Mouse (Mus musculus) limb, embryonic 15.5 days (tissue): ENCODE data around the gene Nav1. TPM values are rescaled to one million over a fixed set of nuclear protein-coding genes. Genes with fewer than 3 reads are reported as not detected.

Experiments
- ATAC-seq: fragments of 200-750 bp; cut with Nextera tagmentation; 2 replicates; pipeline ENCODE4 v1.8.0; 2017; ENCODE audit warnings: low read depth, moderate TSS enrichment; ENCODE audit not compliant: insufficient number of reproducible peaks, low FRiP score, low TSS enrichment
- H3K27ac ChIP-seq: fragments of 300-500 bp; sonication (generic); 2 replicates; pipeline ENCODE4 v1.5.1; 2015; ENCODE audit warnings: moderate library complexity, mild to moderate bottlenecking, inconsistent platforms
- H3K27me3 ChIP-seq: fragments of 300-500 bp; sonication (generic); 2 replicates; pipeline ENCODE4 v1.6.1; 2015; ENCODE audit warnings: inconsistent platforms
- H3K36me3 ChIP-seq: fragments of 300-500 bp; sonication (generic); 2 replicates; pipeline ENCODE4 v1.6.1; 2015; ENCODE audit warnings: inconsistent platforms
- H3K4me1 ChIP-seq: fragments of 300-500 bp; sonication (generic); 2 replicates; pipeline ENCODE4 v1.6.1; 2015; ENCODE audit warnings: inconsistent platforms
- H3K4me2 ChIP-seq: fragments of 300-500 bp; sonication (generic); 2 replicates; pipeline ENCODE4 v1.6.1; 2015; ENCODE audit warnings: mild to moderate bottlenecking, inconsistent platforms
- H3K4me3 ChIP-seq: fragments of 300-500 bp; sonication (generic); 2 replicates; pipeline ENCODE4 v1.5.1; 2015; ENCODE audit warnings: mild to moderate bottlenecking, inconsistent platforms
- H3K9ac ChIP-seq: fragments of 300-500 bp; sonication (generic); 2 replicates; pipeline ENCODE4 v1.6.1; 2015; ENCODE audit warnings: inconsistent platforms
- H3K9me3 ChIP-seq: fragments of 300-500 bp; sonication (generic); 2 replicates; pipeline ENCODE4 v1.6.1; 2016; ENCODE audit warnings: inconsistent platforms
- WGBS: fragments of 180-500 bp; shearing (Covaris S2); methylation state at CpG from one replicate; pipeline ENCODE4 v1.1.7; 2015; 5-methylcytosine and 5-hydroxymethylcytosine counted together
- polyA plus RNA-seq: library from polyadenylated mRNA; unstranded; fragments of >200 nt; fragmentation: Nextera tagmentation; extraction: Ambion mirVana; gene quantifications from 2 replicates; pipeline ENCODE4 v1.2.1, GENCODE M21; 2015

The Nav1 gene
- polyA plus RNA-seq, 1 experiment from 2014 or later: 10.4 TPM

- ATAC-seq: no peak
- H3K4me2 ChIP-seq: no peak overlapping the region
- WGBS: 16% methylated on average over 20 of the region's 20 CpGs
- no peak overlapping the region for H3K9ac ChIP-seq
- H3K4me1 ChIP-seq: peaks cover 12% of the 10 kb centered on the region; the same call in 1 of the 2 replicates
- no peaks in the 10 kb centered on the region for H3K36me3 ChIP-seq
- H3K27me3 ChIP-seq: no peaks in the 10 kb centered on the region
- H3K4me3 ChIP-seq: no peak overlapping the region
- H3K27ac ChIP-seq: no peak overlapping the region
- no peaks in the 10 kb centered on the region for H3K9me3 ChIP-seq
These were observed 8.9 kb upstream of the Nav1 start for GRCm38 (mm10) chr1:135615715-135616641.

GRCm38 (mm10) chr1:135609621-135610020 lies 2.5 kb upstream of the Nav1 start:
- H3K4me1 ChIP-seq: no peaks in the 10 kb centered on the region
- no peak overlapping the region for H3K27ac ChIP-seq
- no peaks in the 10 kb centered on the region for H3K36me3 ChIP-seq
- no peak overlapping the region for H3K4me3 ChIP-seq
- no peak overlapping the region for H3K4me2 ChIP-seq
- H3K9ac ChIP-seq: no peak overlapping the region
- WGBS: 75% methylated on average over 4 of the region's 4 CpGs
- no peaks in the 10 kb centered on the region for H3K9me3 ChIP-seq
- no peaks in the 10 kb centered on the region for H3K27me3 ChIP-seq
- no peak for ATAC-seq

GRCm38 (mm10) chr1:135606355-135607015 lies 610 bp downstream of the Nav1 start:
- Histone ChIP-seq H3K27me3 (no peaks in the 10 kb centered on the region), H3K9ac (no peak overlapping the region), H3K9me3 (no peaks in the 10 kb centered on the region), H3K4me3 (no peak overlapping the region), H3K4me2 (no peak overlapping the region), H3K27ac (no peak overlapping the region), H3K4me1 (0 out of 2 replicates have a peak, but pooled peaks cover 2% of the 10 kb centered on the region), H3K36me3 (no peaks in the 10 kb centered on the region)
- WGBS: 89% methylated on average over 12 of the region's 12 CpGs
- ATAC-seq: no peak

DNA sequence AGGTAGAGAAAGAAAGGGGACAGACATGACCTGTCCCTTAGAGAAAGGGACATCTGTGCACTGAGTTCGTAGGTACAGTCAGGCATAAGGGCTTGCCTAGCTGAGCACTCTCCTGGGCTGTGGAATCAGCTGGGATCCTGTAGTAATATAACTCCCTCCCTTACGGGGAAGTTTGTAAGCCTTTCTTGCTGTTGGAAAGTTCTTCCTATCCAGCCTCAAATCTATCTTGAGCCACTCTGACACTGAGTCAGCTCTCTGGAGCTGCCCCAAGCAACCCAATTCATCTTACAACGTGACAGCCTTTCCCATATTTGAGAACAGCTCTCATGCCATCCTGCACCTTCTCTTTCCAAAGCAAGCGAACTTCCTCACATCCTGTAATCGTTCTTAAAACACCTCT lies 1.6 kb downstream of the Nav1 start:
- H3K4me1 ChIP-seq: peaks cover 9% of the 10 kb centered on the region
- 58% methylated on average over 5 of the region's 5 CpGs for WGBS
- H3K4me3 ChIP-seq: no peak overlapping the region
- H3K9ac ChIP-seq: no peak overlapping the region
- H3K4me2 ChIP-seq: no peak overlapping the region
- H3K27ac ChIP-seq: no peak overlapping the region
- H3K9me3 ChIP-seq: no peaks in the 10 kb centered on the region
- ATAC-seq: no peak
- H3K36me3 ChIP-seq: no peaks in the 10 kb centered on the region
- H3K27me3 ChIP-seq: no peaks in the 10 kb centered on the region

DNA sequence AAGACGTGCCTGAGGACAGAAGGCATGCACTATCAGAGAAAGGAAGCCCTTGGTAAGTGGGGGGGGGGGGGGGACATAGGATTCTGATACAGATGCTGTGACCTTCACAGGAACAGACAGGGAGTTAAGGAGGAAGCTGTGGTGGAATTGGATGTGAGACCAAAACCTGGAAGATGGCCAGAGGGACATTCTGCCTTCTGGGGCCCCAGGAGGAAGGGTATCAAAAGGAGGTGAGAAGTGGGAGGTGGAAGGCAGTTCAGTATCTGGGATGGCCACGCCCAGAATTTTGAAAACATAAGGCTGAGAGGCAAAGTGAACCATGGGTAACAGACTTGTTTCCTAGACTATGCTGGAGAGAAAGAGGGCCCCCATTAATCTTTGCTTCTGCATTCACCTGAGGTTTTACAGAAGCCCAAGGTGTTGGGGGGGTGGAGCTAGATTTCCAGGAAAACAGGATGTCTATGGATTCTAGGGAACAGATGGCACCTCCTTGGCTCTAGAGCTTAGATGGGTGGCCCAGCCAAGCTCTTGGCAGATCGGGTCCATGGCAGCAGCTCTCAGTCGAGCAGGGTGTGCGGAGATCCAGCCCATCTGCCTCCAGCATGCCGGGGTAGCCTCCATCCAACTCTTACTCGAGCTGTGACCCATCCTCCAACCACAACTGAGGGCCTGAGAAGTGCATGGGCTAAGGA lies 2.6 kb downstream of the Nav1 start:
- Histone ChIP-seq H3K4me1 (peaks cover 10% of the 10 kb centered on the region), H3K4me2 (no peak overlapping the region), H3K9me3 (no peaks in the 10 kb centered on the region), H3K4me3 (no peak overlapping the region), H3K27ac (no peak overlapping the region), H3K9ac (no peak overlapping the region), H3K36me3 (no peaks in the 10 kb centered on the region), H3K27me3 (no peaks in the 10 kb centered on the region)
- WGBS: 72% methylated on average over 7 of the region's 7 CpGs
- ATAC-seq: no peak

- no peak overlapping the region for H3K9ac ChIP-seq
- WGBS: 37% methylated on average over 11 of the region's 11 CpGs
- H3K27ac ChIP-seq: no peak overlapping the region
- H3K9me3 ChIP-seq: no peaks in the 10 kb centered on the region
- H3K4me3 ChIP-seq: no peak overlapping the region
- no peak overlapping the region for H3K4me2 ChIP-seq
- H3K4me1 ChIP-seq: peaks cover 13% of the 10 kb centered on the region
- H3K36me3 ChIP-seq: no peaks in the 10 kb centered on the region
- ATAC-seq: no peak
- no peaks in the 10 kb centered on the region for H3K27me3 ChIP-seq
These were observed 3.8 kb downstream of the Nav1 start for GRCm38 (mm10) chr1:135603121-135603870.

DNA sequence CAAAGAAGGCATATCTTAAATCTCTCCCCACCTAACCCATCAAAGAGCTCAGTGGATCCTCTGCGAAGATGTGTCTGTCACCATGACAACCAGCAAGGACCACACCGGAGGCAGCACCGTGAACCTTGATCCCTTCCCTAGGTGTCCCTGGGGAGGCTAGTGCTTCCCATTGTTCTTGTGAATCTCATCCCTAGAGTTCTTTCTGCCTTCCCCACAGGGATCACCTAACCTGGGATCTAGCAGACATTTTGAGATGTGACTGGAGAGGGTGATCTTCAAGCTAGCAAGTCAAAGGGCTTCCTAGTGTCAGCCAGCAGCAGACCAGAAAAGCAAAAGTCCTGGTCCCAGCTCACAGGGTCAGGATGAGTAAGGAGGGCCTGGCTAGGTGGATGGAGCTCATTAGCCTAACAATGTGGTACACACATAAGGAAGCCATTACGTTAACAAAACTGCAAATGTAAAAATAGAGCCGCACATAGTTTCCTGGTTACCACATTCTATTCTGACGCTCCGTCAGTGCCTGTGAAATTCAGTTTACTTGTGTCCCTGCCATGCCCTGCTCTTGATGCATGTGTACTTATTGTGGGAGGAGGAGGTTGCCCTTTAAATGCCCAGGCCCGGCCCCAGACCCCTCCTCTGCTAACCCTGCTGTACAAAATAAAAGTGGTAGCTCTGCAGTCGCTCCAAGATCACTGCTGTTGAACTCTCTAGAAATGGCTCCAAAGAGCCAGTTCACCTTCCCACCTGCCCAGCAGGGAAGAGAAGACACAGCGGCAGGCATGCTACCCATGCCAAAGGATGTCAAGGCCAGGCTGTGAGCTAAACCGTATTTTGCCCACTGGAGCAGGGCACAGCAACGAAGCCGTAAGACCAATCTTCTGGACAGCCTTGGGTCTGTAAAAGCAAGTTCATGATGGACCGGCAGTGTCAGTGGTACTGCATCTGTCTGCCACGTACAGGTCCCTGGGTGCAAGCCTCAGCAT lies 6.8 kb downstream of the Nav1 start:
- H3K4me2 ChIP-seq: no peak overlapping the region
- H3K9ac ChIP-seq: no peak overlapping the region
- WGBS: 46% methylated on average over 15 of the region's 15 CpGs
- no peaks in the 10 kb centered on the region for H3K36me3 ChIP-seq
- H3K4me1 ChIP-seq: peaks cover 13% of the 10 kb centered on the region
- no peaks in the 10 kb centered on the region for H3K9me3 ChIP-seq
- no peak for ATAC-seq
- H3K4me3 ChIP-seq: no peak overlapping the region
- H3K27me3 ChIP-seq: no peaks in the 10 kb centered on the region
- peak overlapping the region; percentile 9; the same call in 1 of the 2 replicates for H3K27ac ChIP-seq

GRCm38 (mm10) chr1:135598251-135598879 lies 8.7 kb downstream of the Nav1 start:
- Histone ChIP-seq H3K9me3 (no peaks in the 10 kb centered on the region), H3K4me3 (no peak overlapping the region), H3K4me1 (peaks cover 13% of the 10 kb centered on the region), H3K36me3 (no peaks in the 10 kb centered on the region), H3K27me3 (no peaks in the 10 kb centered on the region), H3K4me2 (no peak overlapping the region), H3K9ac (no peak overlapping the region), H3K27ac (no peak overlapping the region)
- 0 out of 2 replicates have a peak, but pooled peaks have one; percentile 20 for ATAC-seq
- WGBS: 59% methylated on average over 8 of the region's 8 CpGs

GRCm38 (mm10) chr1:135594279-135594903 lies 12.7 kb downstream of the Nav1 start:
- no peak overlapping the region for H3K4me2 ChIP-seq
- no peak overlapping the region for H3K4me3 ChIP-seq
- 47% methylated on average over 9 of the region's 9 CpGs for WGBS
- no peak overlapping the region for H3K27ac ChIP-seq
- H3K36me3 ChIP-seq: no peaks in the 10 kb centered on the region
- no peak overlapping the region for H3K9ac ChIP-seq
- no peaks in the 10 kb centered on the region for H3K27me3 ChIP-seq
- H3K4me1 ChIP-seq: peaks cover 3% of the 10 kb centered on the region
- no peak for ATAC-seq
- H3K9me3 ChIP-seq: no peaks in the 10 kb centered on the region
